Mouse (Mus musculus) layer of hippocampus, postnatal 14 days (tissue): ENCODE data around the gene Gls2. TPM values are rescaled to one million over a fixed set of nuclear protein-coding genes. Genes with fewer than 3 reads are reported as not detected.
"Not testable (repeated sequence)": the region's sequence is repeated elsewhere in the genome, so short reads cannot be mapped to it uniquely, and the experiment has no call there.

Source experiments
- DNase-seq, 2 experiments: peaks; one replicate each; pipeline ENCODE4 v3.0.0; 2021 to 2022; ENCODE audit warnings: low spot score in 2 of 2, mixed read lengths in 1 of 2
- total RNA-seq, 2 experiments: library from RNA; stranded (reverse); gene quantifications; 2 replicates each; pipeline ENCODE4 v1.2.3; 2021

The Gls2 gene
- total RNA-seq, 2 experiments from 2014 or later: 14.2 to 18.4 TPM

DNA sequence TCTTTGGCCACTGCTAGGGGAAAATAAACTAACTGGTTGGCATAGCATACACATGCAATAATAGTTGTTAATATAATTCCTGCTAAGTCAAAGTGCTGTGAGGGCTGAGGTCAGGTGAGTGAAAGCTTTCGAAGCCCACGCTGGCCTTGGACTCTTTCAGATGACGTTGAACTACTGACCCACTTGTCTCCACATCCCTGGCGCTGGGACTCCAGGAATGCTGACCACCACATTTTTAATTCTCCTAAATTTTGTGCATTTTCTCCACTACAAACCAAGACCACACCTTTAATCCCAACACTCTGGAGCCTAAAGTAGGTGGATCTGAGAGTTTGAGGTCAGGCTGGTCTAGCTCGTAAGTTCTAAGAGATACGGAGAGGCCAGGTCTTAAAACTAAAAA, 1.1 kb upstream of the Gls2 start:
- DNase-seq: no peak

DNA sequence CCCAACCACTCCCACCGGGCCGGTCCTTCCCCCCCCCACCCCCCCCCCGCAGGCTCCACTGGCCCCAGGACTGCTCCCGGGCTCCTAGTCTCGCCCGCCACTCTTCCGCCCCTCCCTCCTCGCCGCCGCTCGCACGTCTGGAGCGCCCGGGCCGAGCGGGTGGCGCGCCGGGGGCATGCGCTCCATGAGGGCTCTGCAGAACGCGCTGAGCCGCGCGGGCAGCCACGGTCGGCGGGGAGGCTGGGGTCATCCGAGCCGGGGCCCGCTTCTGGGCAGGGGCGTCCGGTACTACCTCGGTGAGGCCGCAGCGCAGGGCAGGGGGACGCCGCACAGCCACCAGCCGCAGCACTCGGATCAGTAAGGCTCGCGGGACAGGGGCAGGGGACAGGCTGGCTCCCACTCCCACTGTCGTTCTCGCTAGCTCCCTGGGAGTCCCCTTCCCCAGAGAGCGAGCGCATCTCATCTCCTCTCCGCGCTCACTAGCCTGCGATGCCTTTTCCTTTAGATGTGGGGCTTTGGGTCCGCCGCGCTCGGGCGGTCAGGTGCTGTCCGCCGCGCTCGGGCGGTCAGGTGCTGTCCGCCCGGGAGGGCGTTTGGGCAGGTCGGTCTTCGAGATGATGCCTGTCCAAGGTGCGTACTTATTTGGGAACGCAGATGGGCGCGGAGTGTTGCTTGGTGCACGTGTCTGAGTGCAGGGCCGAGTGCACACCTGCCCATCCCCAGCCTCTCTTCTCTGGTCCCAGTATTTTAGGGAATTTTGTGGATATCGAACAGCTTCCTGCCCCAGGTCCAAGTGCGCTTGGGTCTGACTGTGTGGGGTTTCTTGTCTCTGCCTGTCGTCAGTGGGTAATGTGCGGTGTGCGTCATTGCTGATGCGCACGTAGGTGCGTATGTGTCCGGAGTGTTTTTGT, 549 bp downstream of the Gls2 start:
- DNase-seq: peak; percentile 16 to 41

- no peak for DNase-seq
These were observed 7.6 kb downstream of the Gls2 start for GRCm38 (mm10) chr10:128201856-128202255.

DNA sequence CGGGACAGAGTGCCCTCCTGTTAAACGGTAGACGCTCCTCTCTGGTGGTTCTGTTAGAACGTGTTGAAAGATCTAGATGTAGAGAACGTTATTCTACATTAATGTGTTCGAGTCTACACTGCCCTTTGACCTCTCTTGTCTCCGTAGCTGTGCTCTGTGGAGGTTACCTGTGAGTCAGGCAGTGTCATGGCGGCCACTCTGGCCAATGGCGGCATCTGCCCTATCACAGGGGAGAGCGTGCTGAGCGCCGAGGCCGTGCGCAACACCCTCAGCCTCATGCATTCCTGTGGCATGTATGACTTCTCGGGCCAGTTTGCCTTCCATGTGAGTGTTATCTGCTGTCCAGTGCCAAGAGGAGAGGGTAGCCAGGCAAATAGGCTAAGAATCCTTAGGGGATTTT, 10.7 kb downstream of the Gls2 start:
- no peak for DNase-seq

- no peak for DNase-seq
These were observed 14.1 kb downstream of the Gls2 start for GRCm38 (mm10) chr10:128208326-128208725.

- no peak for DNase-seq
These were observed 15.2 kb downstream of the Gls2 start for GRCm38 (mm10) chr10:128209311-128210009.

GRCm38 (mm10) chr10:128210131-128210530, 15.9 kb downstream of the Gls2 start:
- no peak for DNase-seq

GRCm38 (mm10) chr10:128210954-128211353, 16.7 kb downstream of the Gls2 start:
- no peak for DNase-seq

GRCm38 (mm10) chr10:128211390-128212108, 17.3 kb downstream of the Gls2 start, which contains the start of gene Spryd4:
TSS of gene Spryd4 (minus strand) at chr10:128211807.
- peak; percentile 81 to 92 for DNase-seq

GRCm38 (mm10) chr10:128212148-128212547, 17.9 kb downstream of the Gls2 start:
- no peak for DNase-seq

GRCm38 (mm10) chr10:128212871-128213323, 18.6 kb downstream of the Gls2 start:
- peak; percentile 47 to 51 for DNase-seq

DNA sequence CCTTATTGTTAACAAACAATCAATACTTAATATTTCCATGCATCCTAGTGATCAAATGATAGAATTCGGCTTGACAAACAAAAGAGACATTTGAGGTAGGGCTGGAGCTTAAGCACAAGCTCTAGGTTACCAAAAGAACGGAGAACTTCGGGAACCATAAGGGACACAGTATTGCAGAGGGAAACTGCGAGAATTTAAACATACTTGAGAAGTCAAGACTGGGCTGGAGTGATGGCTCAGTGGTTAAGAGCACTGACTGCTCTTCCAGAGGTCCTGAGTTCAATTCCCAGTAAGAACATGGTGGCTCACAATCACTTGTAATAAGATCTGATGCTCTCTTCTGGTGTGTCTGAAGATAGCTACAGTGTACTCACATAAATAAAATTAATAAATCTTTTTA, 19.9 kb downstream of the Gls2 start:
- DNase-seq: not testable (repeated sequence)

DNA sequence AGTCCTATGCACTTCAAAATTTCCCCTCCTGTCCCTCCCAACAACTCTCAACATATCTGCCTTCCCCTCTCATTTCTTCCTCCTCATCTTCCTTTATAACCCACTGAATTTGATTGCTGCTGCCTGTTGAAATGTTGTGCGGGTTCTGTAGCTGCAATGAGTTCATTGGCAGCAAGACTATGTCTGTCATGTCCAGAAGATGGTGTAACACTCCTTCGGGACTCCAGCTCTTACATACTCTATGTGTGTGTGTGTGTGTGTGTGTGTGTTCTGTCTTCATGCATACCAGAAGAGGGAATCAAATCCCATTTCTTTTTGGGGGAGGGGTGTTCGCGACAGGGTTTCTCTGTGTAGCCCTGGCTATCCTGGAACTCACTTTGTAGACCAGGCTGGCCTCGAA, 20.7 kb downstream of the Gls2 start:
- DNase-seq: no peak

DNA sequence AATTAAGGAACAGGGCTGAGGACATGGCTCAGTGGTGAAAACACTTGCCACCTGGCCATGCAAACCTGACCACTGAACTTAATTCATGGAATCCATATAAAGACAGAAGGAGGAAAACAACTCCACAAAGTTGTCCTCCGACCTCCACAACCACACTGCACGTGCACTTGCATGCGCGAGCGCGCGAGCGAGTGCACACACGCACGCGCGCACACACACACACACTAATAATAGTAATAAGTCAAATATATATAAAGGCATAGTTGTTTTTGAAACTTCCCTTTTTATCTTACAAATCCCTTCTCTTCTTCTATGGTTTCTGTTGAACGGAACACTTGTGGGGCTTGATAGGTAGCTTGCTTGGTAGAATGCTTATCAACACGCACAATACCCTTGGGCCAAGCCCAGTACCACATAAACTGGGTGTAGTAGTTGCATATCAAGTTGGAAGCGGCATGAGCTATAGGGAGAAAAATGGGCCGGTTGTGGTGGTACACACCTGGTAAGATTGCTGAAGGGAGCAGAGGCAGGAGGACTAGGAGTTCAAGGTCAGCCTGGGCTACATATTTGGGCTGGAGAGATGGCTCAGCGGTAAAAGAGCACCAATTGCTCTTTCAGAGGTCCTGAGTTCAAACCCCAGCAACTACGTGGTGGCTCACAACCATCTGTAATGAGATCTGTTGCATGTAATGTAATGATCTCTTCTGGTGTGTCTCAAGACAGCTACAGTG, 24.3 kb downstream of the Gls2 start:
- DNase-seq: no peak

- no peak for DNase-seq
These were observed 27.5 kb downstream of the Gls2 start for GRCm38 (mm10) chr10:128221533-128222286.

DNA sequence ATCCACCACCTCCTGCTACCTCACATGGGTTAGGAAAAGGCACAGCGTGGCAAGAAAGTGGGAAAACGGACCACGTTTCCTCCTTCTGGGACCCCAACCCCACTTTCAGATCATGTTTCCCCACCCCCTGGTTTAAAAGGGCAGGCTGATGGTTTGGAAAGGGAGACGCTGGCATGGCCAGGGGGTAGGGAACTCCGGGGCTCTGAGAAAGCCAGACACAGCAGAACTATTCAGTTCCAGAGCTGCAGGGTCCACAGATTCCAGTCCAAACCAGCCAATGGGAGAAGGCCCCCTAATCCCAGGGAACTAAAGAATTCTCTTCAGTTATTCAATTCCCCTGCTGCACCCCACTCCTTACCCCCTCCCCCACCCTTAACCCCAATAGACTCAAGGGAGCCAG, 30.8 kb downstream of the Gls2 start:
- DNase-seq: no peak

GRCm38 (mm10) chr10:128225538-128225937, 31.3 kb downstream of the Gls2 start, which contains the start of gene Mip:
TSS of gene Mip (plus strand) at chr10:128225838.
- DNase-seq: no peak

DNA sequence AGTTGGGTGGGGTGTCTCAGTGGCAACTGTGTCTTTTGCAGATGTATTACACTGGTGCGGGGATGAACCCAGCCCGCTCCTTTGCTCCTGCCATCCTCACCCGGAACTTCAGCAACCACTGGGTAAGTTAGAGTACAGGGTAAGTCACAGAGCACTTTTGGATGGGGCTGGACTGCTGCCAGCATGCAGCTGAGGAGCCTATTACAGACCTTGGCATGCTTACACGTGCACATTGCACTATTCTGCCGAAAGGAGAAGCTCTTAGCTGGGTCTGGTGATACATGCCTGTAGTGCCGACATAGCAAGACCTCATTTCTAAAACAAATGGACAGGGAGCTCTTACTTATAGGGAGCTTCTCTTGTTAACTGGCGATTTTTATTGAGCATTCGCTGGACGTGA, 33.3 kb downstream of the Gls2 start:
- no peak for DNase-seq

DNA sequence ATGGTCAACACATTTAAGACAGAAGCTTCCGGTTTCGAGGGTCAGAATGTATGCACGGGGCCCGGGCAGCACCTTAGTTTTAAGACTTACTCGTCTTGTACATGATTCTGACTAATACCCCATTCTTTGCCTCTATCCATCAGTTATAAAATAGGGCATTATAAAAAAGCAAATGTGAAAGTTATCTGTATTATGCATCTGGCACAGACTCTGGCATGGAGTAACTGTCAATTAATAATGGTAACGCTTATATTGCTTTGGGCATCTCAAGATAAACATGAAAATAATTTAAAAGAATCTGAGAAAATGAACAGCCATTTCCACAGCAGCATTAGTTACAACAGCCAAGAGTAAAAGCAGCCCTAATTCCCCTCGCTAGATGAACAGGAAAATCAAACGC, 33.8 kb downstream of the Gls2 start:
- DNase-seq: no peak

GRCm38 (mm10) chr10:128230582-128230981, 36.3 kb downstream of the Gls2 start:
- no peak for DNase-seq
